ENCODE assay signal across 8 mouse cellular contexts in the genomic region with DNA sequence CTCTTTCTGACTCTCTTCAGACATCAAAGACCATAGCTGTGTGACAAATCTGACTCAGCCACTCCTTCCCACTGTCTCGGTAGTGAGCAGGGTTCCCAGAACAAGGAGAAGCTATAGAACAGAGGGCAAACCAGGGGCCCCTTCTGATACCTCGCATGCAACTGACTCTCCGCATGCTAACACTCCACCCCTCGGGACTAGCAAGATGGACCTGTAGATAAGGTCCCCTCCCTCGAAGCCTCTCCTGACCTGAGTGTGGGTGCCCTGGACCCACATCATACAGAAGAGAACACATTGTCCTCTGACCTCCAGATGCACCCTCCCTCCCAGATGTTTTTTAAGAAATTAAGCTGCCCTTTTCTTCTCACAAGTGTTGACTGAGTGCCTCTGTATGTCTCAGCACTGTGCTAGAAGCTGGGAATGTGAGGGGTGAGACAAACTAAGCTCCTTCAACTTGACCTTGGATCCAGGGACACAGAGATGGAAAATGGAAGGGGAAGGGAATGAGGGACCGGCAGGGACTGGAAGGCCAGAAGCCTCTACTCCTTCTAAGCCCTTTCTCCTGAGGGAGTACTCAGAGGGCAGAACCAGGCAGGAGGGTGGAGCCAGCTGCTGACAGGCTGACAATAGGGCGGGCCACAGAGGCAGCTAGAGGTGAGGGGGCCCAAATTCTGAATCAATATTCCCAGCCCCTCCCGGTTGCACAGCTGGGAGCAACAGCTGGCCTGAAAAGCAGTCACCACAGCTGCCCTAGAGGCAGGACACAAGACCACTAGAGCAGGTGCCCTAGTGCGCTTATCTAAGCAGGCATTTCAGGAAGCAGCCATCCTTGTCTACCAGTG. TPM values are rescaled to one million over a fixed set of nuclear protein-coding genes. Genes with fewer than 3 reads are reported as not detected.
DNase-seq lines count a peak whose midpoint lies in the region; ATAC-seq and TF ChIP-seq lines count a peak whose summit lies in the region.

No protein-coding gene starts in this region.

- peak overlapping the region; percentile 74; the same call in 1 of the 2 replicates for H3K4me2 ChIP-seq in neural tube, embryonic 11.5 days (ENCODE audit: low read depth)

- WGBS in neural tube, embryonic 11.5 days: 35% methylated on average over 9 of the region's 9 CpGs
- 57% methylated on average over 9 of the region's 9 CpGs for WGBS in kidney, adult 2 months

- TF ChIP-seq CTCF in kidney, adult 2 months (conservative IDR thresholded peaks at IDR 0.05; ENCODE audit: insufficient read depth, insufficient read length, low read depth, low read length): no peak

- ATAC-seq in neural tube, embryonic 11.5 days (ENCODE audit: insufficient read depth, low FRiP score, low TSS enrichment): no peak
- peak; percentile 13; the same call in 1 of the 2 replicates for ATAC-seq in megakaryocyte, adult 5-6 weeks (ENCODE audit: poor library complexity, severe bottlenecking)
- ATAC-seq in activated CD4-positive, CD25-positive, alpha-beta regulatory T cell, adult 4 months: no peak

- no peaks in the 10 kb centered on the region; the same call in 1 of the 2 replicates for H3K4me1 ChIP-seq in neural tube, embryonic 11.5 days (ENCODE audit: control insufficient read depth, insufficient read depth, low read length)
- peaks cover 6% of the 10 kb centered on the region for H3K4me1 ChIP-seq in kidney, adult 2 months (ENCODE audit: control insufficient read depth, insufficient read depth, low read length)

- no peaks in the 10 kb centered on the region for H3K27me3 ChIP-seq in neural tube, embryonic 11.5 days (ENCODE audit: control insufficient read depth, insufficient read depth, low read length)
- H3K27me3 ChIP-seq in kidney, adult 2 months (replicated peaks; ENCODE audit: control insufficient read depth, insufficient read depth, low read length): no peaks in the 10 kb centered on the region; the same call in 1 of the 2 replicates

- H3K36me3 ChIP-seq in neural tube, embryonic 11.5 days (ENCODE audit: control insufficient read depth, insufficient read depth, low read length): no peaks in the 10 kb centered on the region
- no peaks in the 10 kb centered on the region for H3K36me3 ChIP-seq in kidney, adult 2 months (ENCODE audit: control insufficient read depth, insufficient read depth, low read length)

- H3K9ac ChIP-seq in neural tube, embryonic 11.5 days (ENCODE audit: low read length): no peak overlapping the region

- H3K9me3 ChIP-seq in neural tube, embryonic 11.5 days (ENCODE audit: control insufficient read depth, low read length): no peaks in the 10 kb centered on the region

- H3K4me3 ChIP-seq in neural tube, embryonic 11.5 days (ENCODE audit: low read depth, low read length): no peak overlapping the region
- peak overlapping the region; percentile 17; the same call in 1 of the 2 replicates for H3K4me3 ChIP-seq in kidney, adult 2 months (ENCODE audit: insufficient read depth, low read depth, low read length)

- H3K27ac ChIP-seq in neural tube, embryonic 11.5 days (ENCODE audit: low read depth, low read length): no peak overlapping the region
- peak overlapping the region; percentile 24; the same call in 1 of the 2 replicates for H3K27ac ChIP-seq in kidney, adult 2 months (ENCODE audit: insufficient read depth, low read depth, low read length)

- no peak for DNase-seq in neural tube, embryonic 11.5 days (ENCODE audit: low spot score)
- DNase-seq in neural tube, embryonic 10.5 days (ENCODE audit: extremely low spot score, low spot score): no peak
- peak; percentile 53 to 62 for DNase-seq in heart, adult 18-20 months
- peak; percentile 28 for DNase-seq in kidney, adult 2 months
- DNase-seq in Muller cell, postnatal 12 days (ENCODE audit: inconsistent ontology term): no peak
- no peak for DNase-seq in urinary bladder, postnatal 10 days (ENCODE audit: low spot score)

- TF ChIP-seq POLR2A in kidney, adult 2 months (IDR thresholded peaks at IDR 0.05; ENCODE audit: low read depth, low read length): no peak

RNA-seq across cellular contexts. Expression of a gene that starts 2.6 kb away (rescaled TPM):
- 9.6 and 10.3 TPM in 2 replicates for polyA plus RNA-seq in neural tube, embryonic 11.5 days (2014; fragmentation: Nextera tagmentation; extraction: Ambion mirVana)
- total RNA-seq in heart, adult 18-20 months (2021): 10 to 100 TPM; 17.2 to 19.3 TPM
- polyA plus RNA-seq in kidney, adult 2 months (2012; rRNA removed): 4.9 and 6.1 TPM in 2 replicates
- 18.2 and 21.1 TPM in 2 replicates for total RNA-seq in megakaryocyte, adult 5-6 weeks (2015)
- 17.6 and 20.3 TPM in 2 replicates for total RNA-seq in megakaryocyte, adult 5-6 weeks (2017)
- 10 to 100 TPM; 17.8 to 19.0 TPM for polyA plus RNA-seq in activated CD4-positive, CD25-positive, alpha-beta regulatory T cell, adult 4 months (2017; shearing (Covaris generic))

Comparison
In these comparisons a context has a peak if more than half of its experiments do, and no peak if none do; other contexts are left out.
1. DNase-seq: peak in heart, adult 18-20 months (2 of 2) and kidney, adult 2 months (single experiment); none in neural tube, embryonic 11.5 days (single experiment), neural tube, embryonic 10.5 days (single experiment), Muller cell, postnatal 12 days (single experiment) and urinary bladder, postnatal 10 days (single experiment).